Mouse (Mus musculus) ES-E14 (cell line): ENCODE results near the gene Zfand6.

Experiments
- CHD2 ChIP-seq: IDR thresholded peaks from 2 replicates; pipeline ENCODE4 v1.6.1; 2014; ENCODE audit warnings: mild to moderate bottlenecking, low read depth, low read length, inconsistent platforms
- HCFC1 ChIP-seq: IDR thresholded peaks from 2 replicates; pipeline ENCODE4 v1.6.1; 2012; ENCODE audit warnings: low read length, inconsistent platforms, borderline replicate concordance; ENCODE audit not compliant: insufficient read depth
- MAFK ChIP-seq: IDR thresholded peaks from 2 replicates; pipeline ENCODE4 v1.6.1; 2014; ENCODE audit warnings: mild to moderate bottlenecking, low read depth, low read length, inconsistent platforms; ENCODE audit not compliant: insufficient read depth
- ZC3H11A ChIP-seq: IDR thresholded peaks from 2 replicates; pipeline ENCODE4 v1.6.1; 2012; ENCODE audit warnings: low read depth, mild to moderate bottlenecking, inconsistent platforms, low read length, borderline replicate concordance
- ZNF384 ChIP-seq: IDR thresholded peaks from 2 replicates; pipeline ENCODE4 v1.6.1; 2012; ENCODE audit warnings: low read depth, low read length, inconsistent platforms

DNA sequence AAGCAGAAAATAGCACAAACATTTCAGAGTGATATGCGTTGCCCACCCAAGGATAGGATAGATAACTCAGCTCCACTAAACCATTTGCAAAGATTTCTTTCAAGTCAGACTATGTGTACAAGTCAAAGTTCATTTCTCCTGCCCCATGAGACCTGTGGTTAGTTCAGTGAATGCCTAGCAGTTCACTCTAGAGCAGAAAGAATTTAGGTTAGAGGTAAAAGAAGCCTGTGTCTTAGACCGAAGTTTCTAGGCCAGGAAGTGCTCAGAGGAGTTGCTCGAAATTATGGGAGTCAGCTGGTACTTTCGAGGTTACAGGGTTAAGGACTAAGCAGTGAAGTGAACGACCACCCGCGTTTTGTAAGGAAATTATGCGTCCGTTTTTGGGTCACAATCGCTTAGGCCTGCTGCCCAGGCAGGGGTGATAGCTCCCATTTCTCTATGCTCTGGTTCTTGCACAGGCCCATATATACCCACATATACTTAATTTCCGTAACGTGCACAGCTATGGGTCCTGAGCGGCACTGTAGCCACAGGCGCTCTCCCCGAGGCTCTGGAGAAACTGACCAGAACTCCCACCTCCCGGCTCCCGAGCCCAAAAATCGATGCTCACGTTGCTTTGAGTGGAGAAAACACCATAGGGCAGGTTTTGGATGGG, 84.6 kb downstream of the Zfand6 start:
- TF ChIP-seq ZNF384 (no peak), CHD2 (no peak), HCFC1 (no peak), ZC3H11A (no peak), MAFK (no peak)
